In the genomic region with DNA sequence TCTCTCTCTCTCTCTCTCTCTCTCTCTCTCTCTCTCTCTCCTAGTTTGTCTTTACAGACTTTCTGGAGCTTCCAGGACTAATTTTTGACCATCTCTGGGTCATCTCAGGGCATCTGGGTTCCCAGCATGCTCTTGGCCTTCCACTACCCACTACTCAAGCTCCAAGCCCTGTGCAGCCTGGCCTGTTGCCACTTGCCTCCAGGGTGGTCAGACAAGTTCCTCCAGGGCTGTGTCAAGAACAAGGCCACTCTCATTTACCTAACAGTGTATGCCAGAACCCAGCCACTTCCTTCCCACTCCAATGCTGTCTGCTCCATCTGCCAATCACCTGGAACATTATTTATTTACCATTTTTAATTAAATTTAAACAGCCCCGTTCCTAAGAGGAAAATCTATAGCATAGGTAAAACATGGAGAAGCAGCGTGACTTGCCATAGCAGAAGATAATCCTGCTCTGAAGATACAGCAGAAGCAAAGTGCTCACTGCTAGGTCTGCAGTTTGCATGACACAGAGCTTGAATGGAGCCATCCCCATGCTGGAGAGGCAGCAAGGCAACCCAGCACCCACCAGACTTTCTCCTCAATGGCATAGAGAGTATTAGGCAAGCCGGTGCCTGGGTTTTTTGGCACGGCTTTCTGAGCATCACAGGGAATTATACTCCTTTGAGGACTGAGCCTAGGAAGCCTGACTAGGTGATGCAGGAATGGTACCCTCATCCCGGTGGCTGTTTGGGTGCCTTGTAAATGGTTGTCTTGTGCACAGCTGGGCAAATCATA, we compare ENCODE assay signal across 22 mouse cellular contexts. TPM values are rescaled to one million over a fixed set of nuclear protein-coding genes. Genes with fewer than 3 reads are reported as not detected.
DNase-seq lines count a peak whose midpoint lies in the region; ATAC-seq and TF ChIP-seq lines count a peak whose summit lies in the region.
"Had no signal": no experiment of that assay in that cellular context is flagged by ENCODE, and none has a peak within 500 bp of the region (broad histone marks: within the 10 kb centered on the region; RNA-seq: fewer than 3 reads in every experiment).

No protein-coding gene starts in this region.

- H3K4me3 ChIP-seq in forebrain, postnatal 0 days (ENCODE audit: low read depth, low read length), result no peak overlapping the region
- H3K4me3 ChIP-seq: forebrain, embryonic 10.5 days; gastrocnemius, adult 2 months; heart, adult 2 months; midbrain, embryonic 13.5 days had no signal

- no peak overlapping the region for H3K27ac ChIP-seq in forebrain, postnatal 0 days (ENCODE audit: low read depth, low read length)
- H3K27ac ChIP-seq: forebrain, embryonic 10.5 days; gastrocnemius, adult 2 months; heart, adult 2 months; midbrain, embryonic 13.5 days had no signal

- no peaks in the 10 kb centered on the region for H3K9me3 ChIP-seq in forebrain, postnatal 0 days (ENCODE audit: low read length)
- H3K9me3 ChIP-seq: forebrain, embryonic 10.5 days; midbrain, embryonic 13.5 days had no signal

- H3K4me2 ChIP-seq in forebrain, postnatal 0 days (ENCODE audit: low read depth), result no peak overlapping the region
- H3K4me2 ChIP-seq: midbrain, embryonic 13.5 days had no signal

- no peaks in the 10 kb centered on the region for H3K36me3 ChIP-seq in forebrain, postnatal 0 days (ENCODE audit: insufficient read depth)
- H3K36me3 ChIP-seq: forebrain, embryonic 10.5 days; midbrain, embryonic 13.5 days had no signal

- H3K9ac ChIP-seq in forebrain, postnatal 0 days, result no peak overlapping the region
- H3K9ac ChIP-seq: midbrain, embryonic 13.5 days had no signal

- H3K4me1 ChIP-seq in forebrain, postnatal 0 days (ENCODE audit: insufficient read depth), result no peaks in the 10 kb centered on the region
- H3K4me1 ChIP-seq: forebrain, embryonic 10.5 days; midbrain, embryonic 13.5 days had no signal

- DNase-seq in right cerebral cortex, postnatal 14 days, result peak; percentile 15
- no peak for DNase-seq in right cerebral cortex, postnatal 36 days (ENCODE audit: low spot score in 2 of 2)
- peak; percentile 92 to 97 for DNase-seq in cerebellum, postnatal 10 days
- peak; percentile 45 for DNase-seq in lung, postnatal 10 days
- DNase-seq in urinary bladder, postnatal 25 days (ENCODE audit: low spot score), result peak; percentile 60
- DNase-seq in frontal cortex, postnatal 10 days (ENCODE audit: low spot score in 2 of 2), result no peak
- no peak for DNase-seq in forebrain, postnatal 0 days
- DNase-seq in spleen, postnatal 36 days (ENCODE audit: low spot score in 2 of 2), result no peak
- DNase-seq: gastrocnemius, adult 2 months; heart, adult 2 months; right cerebral cortex, postnatal 4 days had no signal

- TF ChIP-seq CTCF in forebrain, postnatal 0 days (IDR thresholded peaks at IDR 0.05; ENCODE audit: low read depth), result no peak

- no peaks in the 10 kb centered on the region; the same call in 1 of the 2 replicates for H3K27me3 ChIP-seq in forebrain, postnatal 0 days (ENCODE audit: insufficient read depth, low read length)
- H3K27me3 ChIP-seq: midbrain, embryonic 13.5 days had no signal

- ATAC-seq in forebrain, postnatal 0 days, result no peak
- ATAC-seq: midbrain, embryonic 13.5 days had no signal

- WGBS in forebrain, postnatal 0 days, result 85% methylated on average over 5 of the region's 5 CpGs

RNA-seq across cellular contexts. Expression of a gene that starts 54.0 kb away (rescaled TPM):
- not detected in 2 replicates for total RNA-seq in forebrain, postnatal 0 days (2014; rRNA removed)
- polyA plus RNA-seq in forebrain, postnatal 0 days (2015; fragmentation: Nextera tagmentation; extraction: Ambion mirVana), result not detected in 2 replicates
- total RNA-seq: common myeloid progenitor, adult 5-6 weeks; ES-E14; gastrocnemius, adult 2 months; heart, adult 2 months; layer of hippocampus, postnatal 10 days; left cerebral cortex, postnatal 25 days; liver, adult 2 months had no signal
- polyA plus RNA-seq: C2C12; forebrain, embryonic 10.5 days; heart, adult 2 months; hindbrain, embryonic 11.5 days; intestine, embryonic 14.5 days; liver, adult 2 months; midbrain, embryonic 13.5 days had no signal

RNA-seq across cellular contexts. Expression of a gene that starts 55.6 kb away (rescaled TPM):
- total RNA-seq in forebrain, postnatal 0 days (2014; rRNA removed), result not detected in 2 replicates
- polyA plus RNA-seq in forebrain, postnatal 0 days (2015; fragmentation: Nextera tagmentation; extraction: Ambion mirVana), result not detected in 2 replicates
- total RNA-seq: common myeloid progenitor, adult 5-6 weeks; ES-E14; gastrocnemius, adult 2 months; heart, adult 2 months; layer of hippocampus, postnatal 10 days; left cerebral cortex, postnatal 25 days; liver, adult 2 months had no signal
- polyA plus RNA-seq: C2C12; forebrain, embryonic 10.5 days; heart, adult 2 months; heart, embryonic 16.5 days; liver, adult 2 months; midbrain, embryonic 13.5 days had no signal

Comparison
In these comparisons a context has a peak if more than half of its experiments do, and no peak if none do; other contexts are left out.
1. DNase-seq: peak in right cerebral cortex, postnatal 14 days (single experiment), cerebellum, postnatal 10 days (2 of 2), lung, postnatal 10 days (single experiment) and urinary bladder, postnatal 25 days (single experiment); none in right cerebral cortex, postnatal 36 days (0 of 2), frontal cortex, postnatal 10 days (0 of 2), forebrain, postnatal 0 days (single experiment) and spleen, postnatal 36 days (0 of 2).